Mouse (Mus musculus): Measurements from ENCODE around the gene Gm10188.

- no peak for TF ChIP-seq CTCF (IDR thresholded peaks at IDR 0.05; ENCODE audit: low read depth)
- no peak for TF ChIP-seq EP300 (IDR thresholded peaks at IDR 0.05; ENCODE audit: low read depth)
These were observed 39.5 kb downstream of the Gm10188 start for GRCm38 (mm10) chr1:132190040-132190513.

Data from liver, embryonic 14.5 days (tissue).